Mouse (Mus musculus) ES-Bruce4 (cell line): ENCODE results near the gene Tnnc2.

Source experiments
- CTCF ChIP-seq: IDR thresholded peaks from one replicate; pipeline ENCODE4 v1.8.1; 2011; ENCODE audit warnings: low read depth, low read length
- POLR2A ChIP-seq: IDR thresholded peaks from one replicate; pipeline ENCODE4 v1.8.1; 2011; ENCODE audit warnings: low read length; ENCODE audit not compliant: insufficient read depth

GRCm38 (mm10) chr2:164733259-164733658, 46.5 kb downstream of the Tnnc2 start:
- TF ChIP-seq CTCF (no peak), POLR2A (no peak)
